Mouse (Mus musculus) CH12.LX (cell line): ENCODE measurements around the gene Ephb6. TPM values are rescaled to one million over a fixed set of nuclear protein-coding genes. Genes with fewer than 3 reads are reported as not detected.

ENCODE experiments used
- DNase-seq: peaks from one replicate; pipeline ENCODE4 v3.0.0-alpha.2; 2013; ENCODE audit errors: extremely low read depth
- H3K27ac ChIP-seq: 2 replicates; pipeline ENCODE4 v1.5.1; 2012; ENCODE audit warnings: low read depth, mild to moderate bottlenecking, control low read depth, moderate library complexity; ENCODE audit not compliant: insufficient read depth
- H3K27me3 ChIP-seq: replicated peaks from 2 replicates; pipeline ENCODE3; 2012; ENCODE audit warnings: inconsistent platforms
- H3K36me3 ChIP-seq, 2 experiments: replicated peaks in 1 of 2; 2 replicates each; pipeline versions ENCODE3 to v1.6.1; 2012; ENCODE audit warnings: inconsistent platforms in 1 of 2, low read length in 1 of 2, mild to moderate bottlenecking in 1 of 2, mixed read lengths in 1 of 2, moderate library complexity in 1 of 2; ENCODE audit not compliant: control insufficient read depth in 1 of 2, insufficient read depth in 1 of 2
- H3K4me1 ChIP-seq, 2 experiments: 2 replicates each; pipeline ENCODE4 v1.6.1; 2012; ENCODE audit warnings: inconsistent platforms in 1 of 2, moderate library complexity in 1 of 2; ENCODE audit not compliant: insufficient read depth in 2 of 2, control insufficient read depth in 1 of 2
- H3K4me2 ChIP-seq: 2 replicates; pipeline ENCODE4 v1.6.1; 2012; ENCODE audit warnings: low read depth, mild to moderate bottlenecking, control low read depth; ENCODE audit not compliant: poor library complexity, insufficient read depth, severe bottlenecking
- H3K4me3 ChIP-seq, 3 experiments: fragments of 150-350 bp in 1 of 3; sonication (generic) in 1 of 3; replicated peaks in 1 of 3; 2 replicates each; pipeline versions ENCODE3 to v1.5.1; 2011 to 2012; ENCODE audit warnings: low read depth in 2 of 3, low read length in 2 of 3, mild to moderate bottlenecking in 2 of 3, moderate library complexity in 2 of 3, control low read depth in 1 of 3, improper control_type of control experiment in 1 of 3, inconsistent platforms in 1 of 3, mixed read lengths in 1 of 3; ENCODE audit not compliant: poor library complexity in 1 of 3
- H3K79me2 ChIP-seq: replicated peaks from 2 replicates; pipeline ENCODE4 v1.6.1; 2012; ENCODE audit warnings: mild to moderate bottlenecking, moderate library complexity; ENCODE audit not compliant: control insufficient read depth, poor library complexity, insufficient read depth, severe bottlenecking; ENCODE audit errors: extremely low read depth
- H3K9ac ChIP-seq: 2 replicates; pipeline ENCODE4 v1.6.1; 2012; ENCODE audit warnings: low read depth, mild to moderate bottlenecking, control low read depth, moderate library complexity; ENCODE audit not compliant: insufficient read depth
- H3K9me3 ChIP-seq: replicated peaks from 2 replicates; pipeline ENCODE3; 2012; ENCODE audit warnings: low read length, inconsistent platforms, mixed read lengths
- CHD2 ChIP-seq: IDR thresholded peaks from 2 replicates; pipeline ENCODE4 v1.6.1; 2011; ENCODE audit warnings: low read length, improper control_type of control experiment
- CTCF ChIP-seq, 2 experiments: IDR thresholded peaks in 1 of 2; conservative IDR thresholded peaks in 1 of 2; 2 replicates each; pipeline ENCODE4 v1.5.1; 2011 to 2012; ENCODE audit warnings: low read depth in 2 of 2, low read length in 2 of 2, improper control_type of control experiment in 1 of 2, inconsistent platforms in 1 of 2, mild to moderate bottlenecking in 1 of 2, moderate library complexity in 1 of 2
- EP300 ChIP-seq: IDR thresholded peaks from 2 replicates; pipeline ENCODE4 v1.6.1; 2011; ENCODE audit warnings: low read length, improper control_type of control experiment
- ETS1 ChIP-seq: conservative IDR thresholded peaks from 2 replicates; pipeline ENCODE4 v1.6.1; 2012; ENCODE audit warnings: low read depth, mild to moderate bottlenecking, inconsistent platforms, low read length, improper control_type of control experiment, moderate library complexity
- GABPA ChIP-seq: IDR thresholded peaks from 2 replicates; pipeline ENCODE4 v1.6.1; 2012; ENCODE audit warnings: low read depth, low read length, improper control_type of control experiment, inconsistent platforms; ENCODE audit not compliant: insufficient replicate concordance
- JUND ChIP-seq: conservative IDR thresholded peaks from 2 replicates; pipeline ENCODE4 v1.6.1; 2011; ENCODE audit warnings: low read depth, low read length, improper control_type of control experiment
- MAFK ChIP-seq: IDR thresholded peaks from 2 replicates; pipeline ENCODE4 v1.6.1; 2011; ENCODE audit warnings: low read length, improper control_type of control experiment; ENCODE audit not compliant: insufficient replicate concordance
- MEF2A ChIP-seq: IDR thresholded peaks from 2 replicates; pipeline ENCODE4 v1.6.1; 2014; ENCODE audit warnings: low read depth, mild to moderate bottlenecking, inconsistent platforms, low read length, improper control_type of control experiment, borderline replicate concordance
- NELFE ChIP-seq: IDR thresholded peaks from 2 replicates; pipeline ENCODE4 v1.6.1; 2011; ENCODE audit warnings: low read depth, low read length, improper control_type of control experiment
- POLR2A ChIP-seq: IDR thresholded peaks from 2 replicates; pipeline ENCODE4 v1.6.1; 2011; ENCODE audit warnings: low read depth, mild to moderate bottlenecking, improper control_type of control experiment, low read length
- SIN3A ChIP-seq: IDR thresholded peaks from 2 replicates; pipeline ENCODE4 v1.6.1; 2012; ENCODE audit warnings: low read length, improper control_type of control experiment, inconsistent platforms
- SMC3 ChIP-seq: IDR thresholded peaks from 2 replicates; pipeline ENCODE4 v1.6.1; 2011; ENCODE audit warnings: low read depth, low read length, improper control_type of control experiment
- UBTF ChIP-seq: IDR thresholded peaks from 2 replicates; pipeline ENCODE4 v1.6.1; 2012; ENCODE audit warnings: low read depth, mild to moderate bottlenecking, inconsistent platforms, low read length, improper control_type of control experiment, moderate library complexity
- USF2 ChIP-seq: conservative IDR thresholded peaks from 2 replicates; pipeline ENCODE4 v1.6.1; 2011; ENCODE audit warnings: low read depth, low read length, improper control_type of control experiment
- ZC3H11A ChIP-seq: IDR thresholded peaks from 2 replicates; pipeline ENCODE4 v1.6.1; 2012; ENCODE audit warnings: low read depth, mild to moderate bottlenecking, inconsistent platforms, low read length, improper control_type of control experiment
- dilution Hi-C: fragments of 300-500 bp; cut with MboI; formaldehyde crosslinking; loops from 2 replicates; pipeline ENCODE4 v1.14.3; 2020; ENCODE audit warnings: low sequenced_read_pairs; ENCODE audit not compliant: extremely low pct_unique_long_range_greater_than_20kb, extremely low pct_ligation_motif_present
- in situ Hi-C: fragments of 300-500 bp; cut with MboI; formaldehyde crosslinking; loops from 3 replicates; pipeline ENCODE4 v1.14.3; 2019; ENCODE audit warnings: low sequenced_read_pairs, low pct_ligation_motif_present, low pct_unique_long_range_greater_than_20kb, mixed read lengths
- polyA plus RNA-seq: library from polyadenylated mRNA; unstranded; fragments of >175 nt; gene quantifications from 2 replicates; pipeline ENCODE4 v1.2.1, GENCODE M21; 2012; ENCODE audit warnings: low read depth; ENCODE audit not compliant: insufficient read length
- total RNA-seq, 2 experiments: library from RNA; depleted of rRNA; stranded (reverse); fragments of 300-350 nt in 1 of 2; fragments of >200 nt in 1 of 2; gene quantifications; 2 replicates each; pipeline ENCODE4 v1.2.3; 2012 to 2014

The Ephb6 gene
- total and polyA plus RNA-seq, 3 experiments = not detected

- H3K79me2 ChIP-seq = no peaks in the 10 kb centered on the region
- DNase-seq = peak; percentile 27
- dilution Hi-C loops = no loop called here
- in situ Hi-C loops = no loop called here
- no peak for TF ChIP-seq UBTF
- peak; percentile 32 to 34 for TF ChIP-seq CTCF (conservative IDR thresholded peaks at IDR 0.05 in 1 of 2, IDR thresholded peaks at IDR 0.05 in 1 of 2; ENCODE audit: low read depth in 2 of 2, low read length in 2 of 2)
- TF ChIP-seq ZC3H11A = no peak
- peak; percentile 12 for TF ChIP-seq SMC3
- no peak for TF ChIP-seq NELFE
- TF ChIP-seq, all 38 proteins: peak for 2
- Histone ChIP-seq H3K9me3 (no peaks in the 10 kb centered on the region), H3K4me2 (no peak overlapping the region), H3K9ac (no peak overlapping the region), H3K4me3 (no peak overlapping the region), H3K27me3 (no peaks in the 10 kb centered on the region), H3K27ac (no peak overlapping the region), H3K4me1 (peaks cover 0 to 14% of the 10 kb centered on the region in 2 experiments; a peak in 2 of 4 replicates), H3K36me3 (no peaks in the 10 kb centered on the region)
Observed at GRCm38 (mm10) chr6:41622661-41623060, 17.4 kb downstream of the Ephb6 start.

- in situ Hi-C loops = no loop called here
- no peak overlapping the region for H3K4me2 ChIP-seq
- H3K36me3 ChIP-seq = no peaks in the 10 kb centered on the region
- H3K4me3 ChIP-seq = no peak overlapping the region
- dilution Hi-C loops = no loop called here
- H3K79me2 ChIP-seq = no peaks in the 10 kb centered on the region
- no peaks in the 10 kb centered on the region for H3K27me3 ChIP-seq
- no peak for DNase-seq
- no peak overlapping the region for H3K9ac ChIP-seq
- no peak overlapping the region for H3K27ac ChIP-seq
- no peaks in the 10 kb centered on the region for H3K4me1 ChIP-seq
- H3K9me3 ChIP-seq = no peaks in the 10 kb centered on the region
- TF ChIP-seq UBTF = no peak
- TF ChIP-seq CHD2 = no peak
- no peak for TF ChIP-seq SMC3
- TF ChIP-seq USF2 = no peak
Observed at GRCm38 (mm10) chr6:41628180-41628579, 22.9 kb downstream of the Ephb6 start.

GRCm38 (mm10) chr6:41630791-41631190, 25.5 kb downstream of the Ephb6 start:
- H3K4me3 ChIP-seq = no peak overlapping the region
- TF ChIP-seq POLR2A (no peak), MAFK (no peak), CHD2 (no peak), ETS1 (no peak), UBTF (no peak), EP300 (no peak), JUND (no peak), MEF2A (no peak), SIN3A (no peak), GABPA (no peak)
- H3K4me1 ChIP-seq = peaks cover 0 to 8% of the 10 kb centered on the region in 2 experiments; a peak in 1 of 4 replicates
- in situ Hi-C loops = no loop called here
- no peaks in the 10 kb centered on the region for H3K79me2 ChIP-seq
- H3K27ac ChIP-seq = no peak overlapping the region
- no peak overlapping the region for H3K9ac ChIP-seq
- no peak for DNase-seq
- H3K36me3 ChIP-seq = no peaks in the 10 kb centered on the region
- no peaks in the 10 kb centered on the region for H3K9me3 ChIP-seq
- no peaks in the 10 kb centered on the region for H3K27me3 ChIP-seq
- dilution Hi-C loops = no loop called here
- no peak overlapping the region for H3K4me2 ChIP-seq
